ENCODE assay signal across 9 mouse cellular contexts in the genomic region with DNA sequence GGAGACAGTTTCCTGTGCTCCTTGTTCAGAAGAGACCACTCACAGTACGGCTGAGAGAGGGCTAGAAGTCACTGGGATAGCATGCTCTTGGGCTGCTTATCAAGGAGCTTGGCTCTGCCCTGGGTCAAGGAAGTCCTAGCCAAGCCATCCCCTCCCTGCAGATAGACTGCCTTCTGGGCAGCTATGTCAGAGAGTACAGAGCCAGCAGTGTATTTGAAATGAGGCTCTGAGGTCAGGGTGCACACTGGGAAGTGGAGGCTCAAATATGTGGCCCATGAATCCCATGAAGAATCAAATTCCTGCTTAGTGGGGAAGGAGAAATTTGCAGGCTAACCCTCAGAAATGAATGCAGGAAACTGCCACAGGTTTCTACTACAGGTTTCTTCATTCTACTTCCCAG. TPM values are rescaled to one million over a fixed set of nuclear protein-coding genes. Genes with fewer than 3 reads are reported as not detected.
A peak's percentile ranks its signal among the peaks of the same experiment; 100 is the strongest.
DNase-seq lines count a peak whose midpoint lies in the region; ATAC-seq lines count a peak whose summit lies in the region.
"Had no signal": no experiment of that assay in that cellular context is flagged by ENCODE, and none has a peak within 500 bp of the region (broad histone marks: within the 10 kb centered on the region; RNA-seq: fewer than 3 reads in every experiment).

No protein-coding gene starts in this region.

- no peak overlapping the region for H3K27ac ChIP-seq in kidney, embryonic 15.5 days
- H3K27ac ChIP-seq in heart, embryonic 14.5 days (replicated peaks in 1 of 2; ENCODE audit: control insufficient read depth in 1 of 2, insufficient read depth in 1 of 2, low read depth in 2 of 2, low read length in 2 of 2) = no peak overlapping the region
- no peak overlapping the region for H3K27ac ChIP-seq in midbrain, embryonic 16.5 days (ENCODE audit: low read length)

- no peaks in the 10 kb centered on the region for H3K9me3 ChIP-seq in kidney, embryonic 15.5 days (replicated peaks)
- no peaks in the 10 kb centered on the region for H3K9me3 ChIP-seq in heart, embryonic 14.5 days (ENCODE audit: control insufficient read depth, low read length)
- no peaks in the 10 kb centered on the region for H3K9me3 ChIP-seq in midbrain, embryonic 16.5 days (replicated peaks; ENCODE audit: control insufficient read depth, low read length, poor library complexity, severe bottlenecking)

- H3K27me3 ChIP-seq in kidney, embryonic 15.5 days = no peaks in the 10 kb centered on the region
- no peaks in the 10 kb centered on the region for H3K27me3 ChIP-seq in heart, embryonic 14.5 days (ENCODE audit: control insufficient read depth, insufficient read depth, low read length)
- no peaks in the 10 kb centered on the region for H3K27me3 ChIP-seq in midbrain, embryonic 16.5 days (ENCODE audit: control insufficient read depth, insufficient read depth, low read depth, low read length)

- peak; percentile 38 for DNase-seq in kidney, adult 9 months
- peak; percentile 69 for DNase-seq in cerebellum, adult 9-10 months
- DNase-seq in left cerebral cortex, postnatal 4 days = no peak
- DNase-seq in spleen, adult 18-20 months = no peak

- no peak overlapping the region for H3K9ac ChIP-seq in kidney, embryonic 15.5 days
- 0 out of 2 replicates have a peak overlapping the region, but pooled peaks have one; percentile 11 for H3K9ac ChIP-seq in heart, embryonic 14.5 days (ENCODE audit: low read length)
- no peak overlapping the region; the same call in 1 of the 2 replicates for H3K9ac ChIP-seq in midbrain, embryonic 16.5 days (ENCODE audit: low read depth, low read length)

- no peak overlapping the region for H3K4me3 ChIP-seq in kidney, embryonic 15.5 days (replicated peaks)
- H3K4me3 ChIP-seq in heart, embryonic 14.5 days (ENCODE audit: control insufficient read depth in 1 of 2, insufficient read depth in 1 of 2, low read depth in 1 of 2, low read length in 2 of 2) = no peak overlapping the region
- no peak overlapping the region for H3K4me3 ChIP-seq in midbrain, embryonic 16.5 days (ENCODE audit: low read depth, low read length)

- 55% methylated on average over 1 of the region's 1 CpGs for WGBS in kidney, embryonic 15.5 days
- 33% methylated on average over 1 of the region's 1 CpGs for WGBS in heart, embryonic 14.5 days
- WGBS in midbrain, embryonic 16.5 days = 70% methylated on average over 1 of the region's 1 CpGs

- H3K4me1 ChIP-seq in kidney, embryonic 15.5 days = peaks cover 25% of the 10 kb centered on the region
- H3K4me1 ChIP-seq in heart, embryonic 14.5 days (ENCODE audit: control insufficient read depth in 2 of 2, insufficient read depth in 2 of 2, low read length in 2 of 2) = peaks cover 12 to 24% of the 10 kb centered on the region in 2 experiments
- peaks cover 18% of the 10 kb centered on the region for H3K4me1 ChIP-seq in midbrain, embryonic 16.5 days (ENCODE audit: control insufficient read depth, insufficient read depth, low read length)

- ATAC-seq in kidney, embryonic 15.5 days (replicated peaks; ENCODE audit: low FRiP score) = no peak
- no peak for ATAC-seq in heart, embryonic 14.5 days (ENCODE audit: insufficient number of reproducible peaks, insufficient read depth, low FRiP score, low read depth)
- ATAC-seq in midbrain, embryonic 16.5 days = no peak

- no peaks in the 10 kb centered on the region for H3K36me3 ChIP-seq in kidney, embryonic 15.5 days
- no peaks in the 10 kb centered on the region for H3K36me3 ChIP-seq in heart, embryonic 14.5 days (ENCODE audit: control insufficient read depth, insufficient read depth, low read length)
- no peaks in the 10 kb centered on the region for H3K36me3 ChIP-seq in midbrain, embryonic 16.5 days (ENCODE audit: control insufficient read depth, insufficient read depth, low read length)

- no peak overlapping the region for H3K4me2 ChIP-seq in kidney, embryonic 15.5 days
- no peak overlapping the region for H3K4me2 ChIP-seq in heart, embryonic 14.5 days (ENCODE audit: low read length)
- peak overlapping the region; percentile 90; the same call in 1 of the 2 replicates for H3K4me2 ChIP-seq in midbrain, embryonic 16.5 days (ENCODE audit: low read length)

- intact Hi-C loops in left cerebral cortex, postnatal 4 days (cut with DNase I) = loop anchor here (10.0 kb wide), 3 partner anchors 80 to 440 kb away; a partner anchor contains a TSS

RNA-seq across cellular contexts. Expression of a gene that starts 4.2 kb away (rescaled TPM):
- polyA plus RNA-seq in kidney, embryonic 15.5 days (2015; fragmentation: Nextera tagmentation; extraction: Ambion mirVana) = 21.8 and 23.3 TPM in 2 replicates
- 25.1 and 26.7 TPM in 2 replicates for polyA plus RNA-seq in heart, embryonic 14.5 days (2014; fragmentation: Nextera tagmentation; extraction: Ambion mirVana)
- 19.9 and 21.6 TPM in 2 replicates for polyA plus RNA-seq in midbrain, embryonic 16.5 days (2015; fragmentation: Nextera tagmentation; extraction: Ambion mirVana)
- 10 to 100 TPM; 72.3 to 73.5 TPM for total RNA-seq in left cerebral cortex, postnatal 4 days (2021)

RNA-seq across cellular contexts. Expression of a gene that starts 17.9 kb away (rescaled TPM):
- polyA plus RNA-seq in kidney, embryonic 15.5 days (2015; fragmentation: Nextera tagmentation; extraction: Ambion mirVana) = 0.22 TPM in 1 of 2 replicates, not detected in the other
- not detected in 2 replicates for polyA plus RNA-seq in heart, embryonic 14.5 days (2014; fragmentation: Nextera tagmentation; extraction: Ambion mirVana)
- polyA plus RNA-seq in midbrain, embryonic 16.5 days (2015; fragmentation: Nextera tagmentation; extraction: Ambion mirVana) = 0.21 TPM in 1 of 2 replicates, not detected in the other
- not detected for total RNA-seq in left cerebral cortex, postnatal 4 days (2021)
- total RNA-seq: common myeloid progenitor, adult 5-6 weeks had no signal
- polyA plus RNA-seq: large intestine, adult 2 months had no signal

Comparison
In these comparisons a context has a peak if more than half of its experiments do, and no peak if none do; other contexts are left out.
1. DNase-seq: peak in kidney, adult 9 months (single experiment) and cerebellum, adult 9-10 months (single experiment); none in left cerebral cortex, postnatal 4 days (single experiment) and spleen, adult 18-20 months (0 of 2).